Comparison of ENCODE assay signal across 8 mouse cellular contexts in the genomic region with DNA sequence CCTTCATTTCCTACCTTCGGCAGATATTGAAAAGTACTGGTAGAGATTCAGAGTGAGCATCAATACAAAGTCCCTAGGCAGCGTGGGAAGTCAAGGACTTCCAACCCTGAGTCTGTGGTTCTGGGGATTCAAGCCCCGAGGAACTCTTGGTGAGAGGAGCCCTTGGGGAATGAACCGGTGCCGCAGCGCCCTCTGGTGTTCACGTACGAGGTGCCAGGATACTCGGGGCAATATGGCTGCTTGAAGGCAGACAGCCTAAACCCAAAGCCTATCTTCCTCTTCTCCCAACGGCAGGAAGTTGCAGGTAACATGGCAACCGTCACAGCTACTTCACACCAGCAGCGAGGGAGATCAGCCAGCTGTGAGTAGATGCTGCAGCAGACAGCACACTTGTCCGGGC.
DNase-seq lines count a peak whose midpoint lies in the region; ATAC-seq and TF ChIP-seq lines count a peak whose summit lies in the region.

No protein-coding gene starts in this region.

- peak; percentile 87 for TF ChIP-seq CTCF in left cerebral cortex, adult 2 months (IDR thresholded peaks at IDR 0.05)

- peak; percentile 30 for DNase-seq in adipocyte (ENCODE audit: low spot score)
- DNase-seq in cerebellum, postnatal 10 days = peak; percentile 89 to 91
- DNase-seq in frontal cortex, postnatal 14 days (ENCODE audit: low spot score in 2 of 2) = peak; percentile 55 to 84
- DNase-seq in hindlimb bud, embryonic 11.5 days (ENCODE audit: extremely low spot score, low read depth, low spot score) = peak; percentile 68
- peak; percentile 77 to 85 for DNase-seq in left cerebral cortex, adult 2 months (ENCODE audit: extremely low spot score in 1 of 2, low spot score in 2 of 2)
- peak; percentile 38 to 67 for DNase-seq in right cerebral cortex, postnatal 36 days (ENCODE audit: low spot score in 2 of 2)
- DNase-seq in T-cell, adult 2 months (ENCODE audit: low spot score) = no peak

- ATAC-seq in megakaryocyte progenitor cell, adult 5-6 weeks (replicated peaks; ENCODE audit: poor library complexity) = peak; percentile 68

- no peak overlapping the region for H3K4me3 ChIP-seq in left cerebral cortex, adult 2 months

- intact Hi-C loops in left cerebral cortex, adult 2 months (cut with DNase I) = loop anchor here (1.0 to 10.0 kb wide), 3 partner anchors 76 to 246 kb away; no protein-coding TSS in a partner anchor

- no peak overlapping the region for H3K27ac ChIP-seq in left cerebral cortex, adult 2 months
